Mouse (Mus musculus) 3T3-L1 (cell line): ENCODE results near the gene Themis2.
A peak's percentile ranks its signal among the peaks of the same experiment; 100 is the strongest.
"Not testable (repeated sequence)": the region's sequence is repeated elsewhere in the genome, so short reads cannot be mapped to it uniquely, and the experiment has no call there.

Source experiments
- DNase-seq: peaks from one replicate; pipeline ENCODE4 v3.0.0-alpha.2; 2015; ENCODE audit warnings: low read depth, low spot score

The Themis2 gene

DNA sequence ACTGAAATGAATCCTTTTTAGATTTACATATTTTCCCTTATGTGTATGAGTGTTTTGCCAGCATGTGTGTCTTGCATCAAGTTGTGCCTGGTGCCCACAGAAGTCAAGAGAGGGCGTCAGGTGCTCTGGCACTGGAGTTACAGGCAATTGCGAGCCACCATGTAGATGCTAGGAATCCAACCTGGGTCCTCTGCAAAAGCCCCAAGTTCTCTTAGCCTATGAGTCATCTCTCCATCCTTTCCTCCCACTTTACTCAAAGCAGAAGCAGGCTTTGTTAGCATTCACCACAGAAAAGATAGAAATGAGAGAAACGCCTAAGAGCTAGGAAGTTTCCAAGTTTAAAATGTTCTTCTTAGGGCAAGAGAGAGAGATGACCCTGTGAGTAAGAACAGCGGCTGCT, 3.7 kb upstream of the Themis2 start:
- DNase-seq = no peak

DNA sequence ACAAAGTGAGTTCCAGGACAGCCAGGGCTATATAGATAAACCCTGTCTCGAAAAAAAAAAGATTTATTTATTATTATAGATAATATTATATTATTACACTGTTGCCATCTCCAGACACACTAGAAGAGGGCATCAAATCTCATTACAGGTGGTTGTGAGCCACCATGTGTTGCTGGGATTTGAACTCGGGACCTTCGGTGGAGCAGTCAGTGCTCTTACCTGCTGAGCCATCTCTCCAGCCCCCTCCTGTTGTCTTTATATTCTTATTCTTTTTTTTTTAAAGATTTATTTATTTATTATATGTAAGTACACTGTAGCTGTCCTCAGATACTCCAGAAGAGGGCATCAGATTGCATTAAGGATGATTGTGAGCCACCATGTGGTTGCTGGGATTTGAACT, 2.5 kb upstream of the Themis2 start:
- not testable (repeated sequence) for DNase-seq

DNA sequence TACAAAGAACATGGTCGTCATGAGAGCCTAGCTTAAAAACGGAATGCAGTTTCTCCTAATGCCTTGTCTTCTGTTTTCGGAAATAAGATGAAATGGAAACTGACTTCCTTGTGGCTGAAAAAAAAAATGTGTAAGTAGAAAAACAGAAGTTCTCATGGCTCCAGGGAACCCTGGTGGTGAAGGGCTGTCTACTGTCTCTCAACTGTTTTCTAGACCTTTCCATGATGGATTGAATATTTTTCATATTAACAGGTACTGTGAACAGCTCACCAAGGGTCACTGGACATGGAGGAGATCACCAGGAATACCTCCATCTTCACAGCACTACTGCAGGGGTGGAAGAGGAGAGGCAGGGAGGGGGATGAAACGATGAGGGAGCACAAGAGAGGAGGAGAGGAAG, 1.8 kb upstream of the Themis2 start:
- DNase-seq = no peak

DNA sequence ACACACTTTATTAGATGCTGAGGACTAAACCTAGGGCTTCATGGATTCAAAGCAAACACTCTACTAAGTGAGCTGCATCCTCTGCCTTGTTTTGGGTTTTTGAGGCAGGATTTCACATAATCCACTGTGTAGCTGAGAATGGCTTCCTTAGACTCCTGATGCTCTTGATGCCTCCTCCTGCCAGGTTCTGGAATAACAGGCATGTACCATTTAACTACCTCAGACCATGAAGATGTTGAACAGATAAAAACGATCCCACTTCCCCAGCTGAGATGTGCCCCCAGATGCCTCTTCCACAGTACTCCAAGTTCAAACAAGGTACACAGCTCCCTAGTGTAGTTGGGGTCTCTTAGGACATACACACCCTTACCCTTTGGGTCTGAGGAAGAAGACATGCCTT, 1.3 kb upstream of the Themis2 start:
- no peak for DNase-seq

DNA sequence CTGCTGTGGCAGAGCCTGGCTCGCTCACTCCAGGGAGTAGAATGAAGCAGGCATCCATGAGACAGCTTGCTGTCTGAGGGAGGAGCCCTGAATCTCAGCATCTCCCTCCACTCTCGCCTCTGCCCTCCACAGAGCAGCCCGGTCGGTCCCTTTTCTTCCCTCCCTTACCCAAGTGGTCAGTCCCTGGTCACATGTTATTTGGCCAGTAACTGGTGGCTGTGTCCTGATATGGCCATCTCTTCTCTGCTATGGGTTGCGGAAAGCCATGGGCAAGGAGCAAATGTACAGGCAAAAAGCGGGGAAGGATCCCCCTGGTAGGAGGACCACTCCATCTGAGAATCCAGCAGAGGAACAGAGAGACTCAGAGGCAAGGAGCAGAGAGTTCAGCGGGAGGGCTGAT, 1.0 kb downstream of the Themis2 start:
- no peak for DNase-seq

DNA sequence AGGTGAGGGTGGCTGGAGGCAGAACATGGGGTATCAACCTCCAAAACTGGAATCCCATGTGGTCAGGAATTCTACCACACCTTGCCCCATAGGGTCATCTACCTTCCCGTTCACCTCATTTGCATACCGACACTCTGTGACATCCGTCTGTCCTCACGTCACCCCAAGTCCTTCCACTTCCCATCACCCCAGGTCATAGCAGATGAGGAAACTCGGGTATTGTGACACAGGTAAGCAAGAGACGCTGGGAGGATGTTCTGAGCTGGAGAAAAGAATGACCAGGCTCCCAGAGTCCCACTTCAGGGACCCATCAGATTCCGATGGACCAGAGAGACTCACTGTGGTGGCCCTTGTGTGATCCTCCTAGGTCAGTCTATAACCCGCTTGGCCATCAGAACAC, 1.4 kb downstream of the Themis2 start:
- DNase-seq = no peak

DNA sequence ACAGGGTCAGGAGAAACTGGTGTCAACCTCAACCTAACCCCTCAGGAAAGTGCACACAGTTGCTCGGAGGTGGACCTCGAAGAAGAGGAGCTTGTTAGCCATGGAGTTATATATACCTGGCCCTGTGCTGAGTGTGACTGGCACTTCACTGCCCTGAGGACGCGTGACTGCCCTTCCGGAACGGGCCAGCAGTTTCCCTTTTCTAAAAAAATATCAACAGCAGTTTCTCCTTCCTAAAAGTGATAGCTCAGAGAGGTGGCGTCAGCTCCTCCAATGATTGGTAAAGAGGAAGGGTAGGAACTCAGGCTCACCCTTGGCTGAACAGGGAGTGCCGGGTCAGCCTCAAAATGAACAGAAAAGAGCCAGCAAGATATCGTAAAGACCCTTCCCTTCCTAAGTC, 2.2 kb downstream of the Themis2 start:
- no peak for DNase-seq

DNA sequence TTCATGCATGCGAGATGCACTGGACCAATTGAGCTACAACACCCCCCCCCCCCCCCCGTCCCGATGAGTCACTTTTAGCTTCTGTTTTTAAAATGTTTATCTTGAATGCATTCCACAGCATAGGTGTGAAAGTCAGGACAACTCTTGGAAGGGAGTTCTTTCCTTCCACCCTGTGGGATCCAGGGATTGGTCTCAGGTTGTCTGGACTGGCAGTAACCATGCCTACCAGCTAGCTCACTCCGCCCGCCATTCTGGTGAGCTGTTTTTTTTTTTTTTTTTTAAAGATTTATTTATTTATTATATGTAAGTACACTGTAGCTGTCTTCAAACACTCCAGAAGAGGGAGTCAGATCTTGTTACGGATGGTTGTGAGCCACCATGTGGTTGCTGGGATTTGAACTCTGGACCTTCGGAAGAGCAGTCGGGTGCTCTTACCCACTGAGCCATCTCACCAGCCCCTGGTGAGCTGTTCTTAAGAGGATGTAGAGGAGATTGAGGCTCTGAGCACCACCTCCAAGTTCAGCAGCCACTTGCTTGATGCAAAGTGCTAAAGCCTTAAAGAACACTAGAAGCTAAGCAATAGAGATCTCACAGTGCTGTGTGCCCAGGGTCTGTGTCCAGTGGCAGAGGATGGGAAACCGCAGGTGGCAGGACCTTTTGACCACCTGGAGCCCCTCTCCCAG, 2.7 kb downstream of the Themis2 start:
- not testable (repeated sequence) for DNase-seq

DNA sequence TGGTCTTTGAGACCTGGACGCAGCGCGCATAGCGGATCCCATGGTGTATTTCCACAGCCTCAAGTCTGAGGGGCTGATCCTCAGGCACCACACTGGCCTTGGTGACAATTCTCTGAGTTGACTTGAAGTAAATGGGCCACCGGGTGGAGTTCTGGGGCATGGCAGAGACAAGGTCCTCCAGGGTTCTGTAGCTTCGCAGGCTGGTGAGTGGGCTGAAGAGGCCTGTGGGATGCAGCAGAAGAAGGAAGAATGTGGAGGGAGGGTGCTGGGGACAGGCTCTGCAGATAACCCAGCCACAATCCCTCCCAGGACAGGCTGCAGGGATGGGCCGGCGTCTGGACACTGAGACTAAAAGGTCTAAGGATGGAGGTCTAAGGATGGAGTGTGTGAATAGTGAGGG, 6.5 kb downstream of the Themis2 start:
- DNase-seq = no peak

DNA sequence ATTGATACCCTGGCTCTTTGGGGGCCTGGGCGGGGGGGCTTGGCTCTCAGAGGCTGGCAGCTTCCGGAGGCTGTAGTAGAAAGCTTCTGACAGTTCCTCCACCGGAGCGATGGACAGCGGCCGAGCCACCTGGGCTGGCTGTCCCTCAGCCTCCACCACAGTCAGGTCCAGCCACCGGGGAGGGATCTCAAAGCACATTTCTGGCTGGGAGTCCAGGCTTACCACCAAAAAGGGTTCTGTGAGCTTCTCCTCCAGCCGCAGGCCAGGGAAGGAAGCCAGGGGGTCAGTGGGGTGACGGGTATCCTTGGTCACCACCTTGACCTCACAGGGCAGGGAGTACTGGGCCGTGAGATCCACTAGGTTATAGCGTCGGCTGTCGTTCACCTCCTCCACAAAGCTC, 11.0 kb downstream of the Themis2 start:
- no peak for DNase-seq

DNA sequence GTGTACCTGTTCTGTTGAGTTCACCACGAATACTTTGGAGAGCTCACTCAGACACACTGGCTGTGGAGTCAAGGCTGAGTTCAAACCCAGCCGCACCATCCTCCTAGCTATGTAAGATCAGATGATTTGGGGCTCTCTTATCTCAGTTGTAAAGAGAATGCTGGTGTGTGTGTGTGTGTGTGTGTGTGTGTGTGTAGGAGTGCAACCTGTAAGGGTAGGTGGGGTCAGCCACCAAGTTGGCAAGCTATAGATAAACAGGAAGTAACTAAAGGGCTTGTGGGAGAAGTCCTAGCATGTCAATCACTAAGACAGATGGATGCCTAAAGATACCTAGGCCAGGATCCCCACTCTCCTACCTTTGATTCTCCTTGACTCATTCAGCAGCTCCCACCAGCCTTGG, 12.5 kb downstream of the Themis2 start:
- DNase-seq = no peak

DNA sequence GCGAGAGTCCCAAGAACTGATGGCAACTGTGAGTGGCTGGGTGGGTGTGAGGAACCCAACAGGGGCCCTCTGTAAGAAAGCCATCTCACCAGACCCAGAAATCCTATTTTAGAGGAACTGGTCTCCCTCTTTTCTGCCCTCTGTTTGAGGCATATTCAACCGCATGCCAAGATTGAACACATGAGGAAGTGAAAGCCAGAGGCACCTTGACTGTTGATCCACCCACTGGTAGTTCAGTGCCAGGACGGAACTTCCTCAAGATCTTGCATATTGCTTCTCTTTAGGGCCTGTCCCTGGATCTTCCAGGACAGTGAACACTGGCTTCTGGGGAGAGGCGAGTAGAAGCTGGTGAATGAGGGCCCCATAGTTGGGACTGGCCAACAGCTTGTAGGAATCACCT, 15.9 kb downstream of the Themis2 start:
- no peak for DNase-seq

DNA sequence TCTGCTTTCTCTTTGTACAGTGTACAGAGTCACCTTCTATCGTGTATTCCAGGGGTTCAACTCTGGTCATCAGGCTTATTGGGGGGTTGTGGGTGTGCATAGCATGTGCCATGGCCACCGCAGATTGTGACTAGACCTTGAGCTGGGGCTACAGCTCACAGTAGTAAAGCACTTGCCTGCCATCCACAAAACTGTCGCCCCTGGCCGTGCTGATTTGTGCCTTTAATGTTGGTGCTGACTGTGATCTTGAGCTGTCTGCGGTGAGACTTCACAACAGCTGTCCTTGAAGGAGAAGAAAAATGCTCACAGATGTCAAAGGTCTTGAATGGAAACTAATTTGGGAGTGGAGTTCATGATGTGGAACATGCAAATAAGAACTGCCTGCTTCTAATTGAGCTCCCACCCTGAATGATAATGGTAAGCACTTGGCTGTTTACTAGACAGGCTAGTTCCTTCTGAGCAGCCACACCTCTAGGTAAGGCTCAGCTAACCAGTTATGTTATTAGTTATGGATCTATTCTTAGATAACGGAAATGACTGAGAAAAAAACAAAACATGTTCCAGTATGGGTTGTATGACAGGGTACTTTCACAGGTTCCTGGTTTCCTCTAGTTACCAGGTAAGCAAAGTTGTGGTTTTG, 17.5 kb downstream of the Themis2 start:
- DNase-seq = no peak

DNA sequence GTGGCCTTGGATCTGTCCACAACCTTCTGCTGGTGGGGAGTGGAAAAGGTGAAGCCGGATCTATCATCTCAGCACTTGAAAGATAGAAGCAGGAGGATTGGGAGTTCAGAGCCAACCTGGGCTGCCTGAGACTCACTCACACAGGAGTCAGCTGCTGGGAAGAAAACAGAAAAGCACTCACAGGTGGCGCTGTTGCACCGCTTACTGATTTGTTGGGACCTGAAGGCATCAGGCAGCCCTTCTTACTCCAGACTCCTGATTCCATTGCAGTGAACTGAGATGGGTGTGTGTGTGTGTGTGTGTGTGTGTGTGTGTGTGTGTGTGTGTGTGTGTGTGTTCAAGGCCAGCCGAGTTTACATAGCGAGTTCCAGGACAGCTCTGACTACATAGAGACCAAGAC, 19.4 kb downstream of the Themis2 start:
- peak; percentile 67 for DNase-seq

DNA sequence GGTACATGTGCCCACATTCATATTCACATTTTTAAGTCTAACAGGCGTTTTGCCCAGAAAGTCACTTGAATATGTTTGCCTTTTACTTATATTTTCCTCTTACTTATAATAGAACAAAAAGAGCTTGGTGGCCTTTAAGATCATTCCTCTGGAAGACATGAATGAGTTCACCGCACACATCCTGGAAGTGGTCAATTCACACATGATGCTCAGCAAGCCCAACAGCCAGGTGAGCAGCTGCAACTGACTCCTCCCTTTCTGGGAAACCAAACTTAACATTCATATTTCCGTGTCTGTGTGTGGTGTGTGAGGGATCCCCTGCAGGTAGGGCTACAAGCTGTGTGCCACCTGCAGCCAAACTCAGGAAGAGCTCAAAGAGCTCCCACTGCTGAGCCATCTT, 21.3 kb downstream of the Themis2 start:
- DNase-seq = no peak

DNA sequence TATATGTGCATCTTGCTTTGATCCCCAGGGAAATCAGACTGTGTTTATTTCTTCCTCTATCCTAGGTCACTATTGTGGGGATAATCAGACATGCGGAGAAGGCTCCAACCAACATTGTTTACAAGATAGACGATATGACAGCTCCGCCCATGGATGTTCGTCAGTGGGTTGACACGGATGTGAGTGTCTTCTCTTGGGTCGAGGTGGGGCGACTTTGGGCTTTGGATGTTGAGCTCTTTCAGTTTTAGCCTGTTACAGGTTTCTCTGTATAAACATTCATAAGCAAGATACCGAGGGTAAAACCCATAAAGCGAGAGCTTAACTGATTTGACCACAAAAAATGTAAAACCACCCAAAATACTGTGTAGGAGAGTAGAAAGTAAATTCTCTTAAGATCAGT, 24.4 kb downstream of the Themis2 start:
- DNase-seq = no peak

DNA sequence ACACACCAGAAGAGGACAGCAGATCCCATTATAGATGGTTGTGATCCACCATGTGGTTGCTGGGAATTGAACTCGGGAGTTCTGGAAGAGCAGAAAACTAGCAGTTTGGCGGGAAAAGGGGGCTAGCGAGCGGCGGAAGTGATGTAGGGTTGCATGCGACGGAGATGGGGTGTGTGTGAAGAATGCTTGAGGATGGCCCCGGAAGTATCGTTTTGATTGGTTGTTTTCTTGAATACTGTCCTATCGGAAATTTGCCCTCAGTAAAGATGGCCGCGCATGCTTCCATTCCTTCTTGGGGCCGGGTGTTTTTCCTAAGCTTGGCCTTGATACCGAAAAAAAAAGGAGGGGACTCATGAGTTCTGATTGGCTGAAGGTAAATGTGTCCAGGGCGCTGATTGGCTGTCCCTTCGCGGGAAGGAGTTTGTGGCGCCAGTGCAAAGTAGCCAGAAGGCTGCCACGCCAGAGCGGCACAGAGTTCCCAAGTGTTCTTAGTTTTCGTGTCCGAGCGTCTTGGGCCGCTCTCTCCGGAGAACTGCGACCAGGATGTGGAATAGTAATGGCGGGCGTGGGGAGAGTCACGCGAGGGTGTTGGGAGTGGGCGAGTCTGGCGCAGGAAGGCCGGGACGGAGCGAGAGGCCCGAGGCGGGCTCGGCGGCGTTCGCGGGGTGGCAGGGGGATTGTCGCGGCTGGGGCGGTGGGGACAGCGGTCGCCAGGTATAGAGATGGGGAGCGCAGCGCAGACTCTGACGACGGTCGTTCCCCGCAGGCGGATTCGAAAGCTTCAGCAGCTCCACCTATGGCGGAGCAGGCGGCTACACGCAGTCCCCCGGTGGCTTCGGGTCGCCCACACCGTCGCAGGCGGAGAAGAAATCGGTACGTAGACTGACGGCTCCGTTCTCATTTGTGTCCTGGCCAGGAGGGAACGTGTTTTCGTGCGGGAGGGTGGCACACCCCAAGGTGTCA, 28.0 kb downstream of the Themis2 start, which contains the start of gene Rpa2:
Gene Rpa2, plus strand, starts transcription at position 419 of the 963 bp plus-strand sequence.
- DNase-seq = peak; percentile 100

DNA sequence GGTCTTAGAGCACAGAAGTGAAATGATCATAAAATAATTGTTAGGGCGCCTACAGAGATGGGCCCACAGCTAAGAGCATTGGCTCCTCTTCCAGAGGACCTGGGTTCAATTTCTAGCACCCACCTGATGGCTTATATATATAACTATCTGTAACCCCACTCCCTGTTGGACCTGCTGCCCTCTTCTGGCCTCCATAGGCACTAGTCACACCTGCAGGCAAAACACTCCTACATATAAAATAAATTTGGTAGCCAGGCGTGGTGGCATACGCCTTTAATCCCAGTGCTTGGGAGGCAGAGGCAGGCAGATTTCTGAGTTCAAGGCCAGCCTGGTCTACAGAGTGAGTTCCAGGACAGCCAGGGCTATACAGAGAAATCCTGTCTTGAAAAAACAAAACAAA, 33.1 kb downstream of the Themis2 start:
- DNase-seq = not testable (repeated sequence)

DNA sequence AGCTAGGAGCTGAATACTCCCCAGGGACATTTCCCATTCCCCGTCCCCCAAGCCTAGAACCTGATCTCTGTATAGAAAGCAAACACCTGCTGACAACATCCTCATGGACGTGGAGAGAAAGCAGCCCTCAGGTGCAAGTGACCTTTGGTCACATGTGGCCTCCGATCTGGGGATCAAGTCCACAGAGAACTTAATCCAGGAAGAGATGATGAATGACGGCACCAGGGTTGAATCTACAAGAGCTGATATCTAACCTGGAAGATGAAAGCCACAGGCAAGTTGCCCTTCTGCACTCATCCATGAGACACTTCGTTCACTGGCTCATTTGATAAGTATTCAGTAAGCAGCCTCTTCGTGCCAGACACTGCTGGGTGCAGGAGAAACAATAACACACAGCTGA, 33.6 kb downstream of the Themis2 start:
- no peak for DNase-seq

DNA sequence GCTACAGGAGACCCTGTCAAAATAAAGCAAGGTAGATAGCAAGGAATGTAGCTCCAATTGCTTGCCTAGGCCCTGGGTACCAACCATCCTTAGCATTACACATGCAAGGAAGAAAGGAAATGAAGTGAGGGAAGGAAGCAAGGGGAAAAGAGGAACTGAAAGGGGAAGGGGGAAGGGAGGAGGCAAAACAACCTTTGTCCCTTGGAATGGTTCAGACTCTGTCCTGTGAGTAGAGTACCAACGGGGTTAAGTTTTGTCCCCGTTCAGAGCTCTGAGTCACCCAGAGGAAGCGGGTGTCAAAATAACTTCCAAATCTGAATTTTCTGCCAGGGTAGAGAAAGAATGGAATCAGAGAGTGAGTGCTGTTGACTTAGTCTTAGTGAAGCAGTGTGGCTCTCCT, 35.9 kb downstream of the Themis2 start:
- no peak for DNase-seq

DNA sequence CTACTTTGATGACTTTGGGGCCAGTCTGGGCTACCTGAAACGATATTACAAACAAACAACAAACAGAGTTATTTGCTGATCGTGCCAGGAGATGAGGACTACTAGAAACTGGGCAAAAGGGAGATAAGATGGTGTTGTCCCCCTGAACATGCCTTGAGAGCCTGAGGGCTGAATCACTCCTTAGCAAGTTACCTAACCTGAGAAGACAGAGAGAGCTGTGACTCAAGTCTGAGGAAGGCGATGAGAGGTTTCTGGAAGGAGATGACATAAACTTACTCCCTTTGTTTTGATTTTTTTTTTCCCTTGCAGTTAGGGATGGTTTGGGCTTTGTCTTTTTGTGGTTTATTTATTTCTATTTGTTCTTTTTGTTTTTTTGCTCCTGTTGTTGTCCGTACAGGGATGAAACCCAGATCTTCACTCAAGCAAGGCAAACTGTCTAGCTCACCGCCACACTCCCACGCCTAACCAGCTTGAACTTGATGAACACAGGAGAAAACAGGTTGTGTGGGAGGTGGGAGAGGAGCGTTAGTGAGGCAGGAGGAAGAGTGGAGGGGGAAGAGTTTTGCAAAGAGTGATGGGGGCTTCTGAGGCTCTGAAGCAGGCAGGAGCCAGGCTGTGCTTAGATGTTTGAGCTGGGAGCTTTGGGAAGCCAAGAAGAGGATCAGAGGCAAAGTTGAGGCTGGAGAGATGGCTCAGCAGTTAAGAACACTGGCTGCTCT, 38.4 kb downstream of the Themis2 start:
- DNase-seq = peak; percentile 80

DNA sequence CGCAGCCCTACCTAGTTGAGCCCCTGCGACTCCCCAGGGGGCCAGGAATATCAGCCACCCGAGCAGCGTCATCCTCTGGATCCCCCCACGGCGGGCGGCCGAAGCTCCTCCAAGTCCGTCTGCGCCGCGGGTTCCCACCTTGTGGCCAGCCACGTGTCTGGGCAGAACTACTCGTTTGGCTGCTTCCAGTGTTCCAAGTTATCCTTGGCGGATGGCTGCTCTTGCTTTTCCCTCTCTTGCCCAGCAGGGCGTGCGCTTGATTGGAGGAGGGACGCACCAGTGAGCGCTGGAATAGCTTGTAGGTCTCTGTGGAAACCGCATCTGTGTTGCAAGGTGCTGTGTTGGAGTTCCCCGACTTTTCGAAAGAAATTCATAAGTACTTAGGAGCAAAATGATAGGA, 39.2 kb downstream of the Themis2 start, which contains the start of gene Smpdl3b:
Gene Smpdl3b, minus strand, starts transcription at position 279 of the 400 bp plus-strand sequence.
- peak; percentile 34 for DNase-seq
